Mouse (Mus musculus) midbrain, embryonic 14.5 days (tissue): ENCODE measurements around the gene Sdccag8. TPM values are rescaled to one million over a fixed set of nuclear protein-coding genes. Genes with fewer than 3 reads are reported as not detected.

Experiments
- ATAC-seq: fragments of 200-750 bp; cut with Nextera tagmentation; 2 replicates; pipeline ENCODE4 v1.8.0; 2017; ENCODE audit warnings: moderate number of reproducible peaks, moderate library complexity; ENCODE audit not compliant: low FRiP score, low TSS enrichment
- DNase-seq: peaks from one replicate; pipeline ENCODE4 v3.0.0-alpha.2; 2015
- H3K27ac ChIP-seq: fragments of 300-500 bp; sonication (generic); replicated peaks from 2 replicates; pipeline ENCODE4 v1.5.1; 2014; ENCODE audit warnings: mild to moderate bottlenecking, low read depth, low read length, moderate library complexity
- H3K27me3 ChIP-seq: fragments of 300-500 bp; sonication (generic); 2 replicates; pipeline ENCODE4 v1.6.1; 2014; ENCODE audit warnings: low read length, control low read depth, mixed read lengths; ENCODE audit not compliant: control insufficient read depth, insufficient read depth
- H3K36me3 ChIP-seq: fragments of 300-500 bp; sonication (generic); 2 replicates; pipeline ENCODE4 v1.6.1; 2014; ENCODE audit warnings: low read length, control low read depth; ENCODE audit not compliant: control insufficient read depth, insufficient read depth
- H3K4me1 ChIP-seq: fragments of 300-500 bp; sonication (generic); 2 replicates; pipeline ENCODE4 v1.6.1; 2014; ENCODE audit warnings: mild to moderate bottlenecking, antibody characterized with exemption, low read length, control low read depth; ENCODE audit not compliant: control insufficient read depth, insufficient read depth
- H3K4me2 ChIP-seq: fragments of 300-500 bp; sonication (generic); 2 replicates; pipeline ENCODE4 v1.6.1; 2014; ENCODE audit warnings: mild to moderate bottlenecking, low read length, moderate library complexity
- H3K4me3 ChIP-seq: fragments of 300-500 bp; sonication (generic); replicated peaks from 2 replicates; pipeline ENCODE4 v1.5.1; 2014; ENCODE audit warnings: low read depth, low read length
- H3K9ac ChIP-seq: fragments of 300-500 bp; sonication (generic); replicated peaks from 2 replicates; pipeline ENCODE4 v1.6.1; 2014; ENCODE audit warnings: mild to moderate bottlenecking, low read length, moderate library complexity
- H3K9me3 ChIP-seq: fragments of 300-500 bp; sonication (generic); 2 replicates; pipeline ENCODE4 v1.6.1; 2016; ENCODE audit warnings: low read length, control low read depth, mixed read lengths; ENCODE audit not compliant: control insufficient read depth
- WGBS: fragments of 180-500 bp; shearing (Covaris S2); extraction: QIAGEN DNeasy Blood & Tissue Kit; methylation state at CpG from one replicate; pipeline ENCODE4 v1.1.7; 2014; 5-methylcytosine and 5-hydroxymethylcytosine counted together
- polyA plus RNA-seq: library from polyadenylated mRNA; unstranded; fragments of >200 nt; fragmentation: Nextera tagmentation; extraction: Ambion mirVana; gene quantifications from 2 replicates; pipeline ENCODE4 v1.2.1, GENCODE M21; 2014

Sdccag8 gene
- polyA plus RNA-seq, 1 experiment from 2014 or later = 23.5 TPM

- no peak for ATAC-seq
- Histone ChIP-seq H3K36me3 (no peaks in the 10 kb centered on the region; the same call in 1 of the 2 replicates), H3K9ac (no peak overlapping the region), H3K4me2 (no peak overlapping the region), H3K9me3 (no peaks in the 10 kb centered on the region), H3K4me3 (no peak overlapping the region), H3K27me3 (no peaks in the 10 kb centered on the region), H3K27ac (no peak overlapping the region), H3K4me1 (no peaks in the 10 kb centered on the region)
- DNase-seq = no peak
Measured at GRCm38 (mm10) chr1:176874155-176874554, 59.7 kb downstream of the Sdccag8 start.

- Histone ChIP-seq H3K27ac (no peak overlapping the region), H3K4me1 (peaks cover 8% of the 10 kb centered on the region; the same call in 1 of the 2 replicates), H3K27me3 (no peaks in the 10 kb centered on the region), H3K4me2 (no peak overlapping the region), H3K4me3 (no peak overlapping the region), H3K9me3 (no peaks in the 10 kb centered on the region), H3K36me3 (no peaks in the 10 kb centered on the region), H3K9ac (no peak overlapping the region)
- peak; percentile 89 for DNase-seq
- ATAC-seq = 0 out of 2 replicates have a peak, but pooled peaks have one; percentile 20
- 32% methylated on average over 3 of the region's 3 CpGs for WGBS
Measured at GRCm38 (mm10) chr1:176877756-176878155, 63.3 kb downstream of the Sdccag8 start.

- peak; percentile 81 for DNase-seq
- peaks cover 8% of the 10 kb centered on the region; the same call in 1 of the 2 replicates for H3K4me1 ChIP-seq
- H3K4me2 ChIP-seq = no peak overlapping the region
- no peak overlapping the region for H3K4me3 ChIP-seq
- no peaks in the 10 kb centered on the region for H3K36me3 ChIP-seq
- ATAC-seq = 0 out of 2 replicates have a peak, but pooled peaks have one; percentile 31
- no peak overlapping the region for H3K9ac ChIP-seq
- 35% methylated on average over 2 of the region's 2 CpGs for WGBS
- no peaks in the 10 kb centered on the region for H3K27me3 ChIP-seq
- H3K27ac ChIP-seq = no peak overlapping the region
- H3K9me3 ChIP-seq = no peaks in the 10 kb centered on the region
Measured at GRCm38 (mm10) chr1:176879005-176879404, 64.5 kb downstream of the Sdccag8 start.

GRCm38 (mm10) chr1:176879614-176880013 is 65.2 kb downstream of the Sdccag8 start:
- no peak for DNase-seq
- WGBS = 15% methylated on average over 6 of the region's 6 CpGs

GRCm38 (mm10) chr1:176880101-176880500 is 65.6 kb downstream of the Sdccag8 start:
- Histone ChIP-seq H3K4me2 (no peak overlapping the region), H3K9ac (no peak overlapping the region), H3K36me3 (no peaks in the 10 kb centered on the region), H3K4me1 (peaks cover 8% of the 10 kb centered on the region; the same call in 1 of the 2 replicates), H3K4me3 (no peak overlapping the region), H3K9me3 (no peaks in the 10 kb centered on the region), H3K27ac (no peak overlapping the region), H3K27me3 (no peaks in the 10 kb centered on the region)
- 3% methylated on average over 5 of the region's 5 CpGs for WGBS
- DNase-seq (no peak), ATAC-seq (no peak)

More at GRCm38 (mm10) chr1:176879614-176880013, 65.2 kb downstream of the Sdccag8 start:
- no peaks in the 10 kb centered on the region for H3K27me3 ChIP-seq
- no peak overlapping the region for H3K9ac ChIP-seq
- no peaks in the 10 kb centered on the region for H3K36me3 ChIP-seq
- no peak overlapping the region for H3K4me2 ChIP-seq
- H3K4me3 ChIP-seq = no peak overlapping the region
- no peaks in the 10 kb centered on the region for H3K9me3 ChIP-seq
- peaks cover 8% of the 10 kb centered on the region; the same call in 1 of the 2 replicates for H3K4me1 ChIP-seq
- H3K27ac ChIP-seq = no peak overlapping the region
- ATAC-seq = no peak

- peaks cover 8% of the 10 kb centered on the region; the same call in 1 of the 2 replicates for H3K4me1 ChIP-seq
- no peak for ATAC-seq
- no peaks in the 10 kb centered on the region for H3K27me3 ChIP-seq
- H3K9me3 ChIP-seq = no peaks in the 10 kb centered on the region
- no peak overlapping the region for H3K27ac ChIP-seq
- no peak overlapping the region for H3K4me3 ChIP-seq
- no peaks in the 10 kb centered on the region for H3K36me3 ChIP-seq
- DNase-seq = no peak
- WGBS = 5% methylated on average over 6 of the region's 6 CpGs
- H3K4me2 ChIP-seq = no peak overlapping the region
- no peak overlapping the region for H3K9ac ChIP-seq
Measured at GRCm38 (mm10) chr1:176880943-176881342, 66.5 kb downstream of the Sdccag8 start.

GRCm38 (mm10) chr1:176885207-176885933 is 70.9 kb downstream of the Sdccag8 start:
- Histone ChIP-seq H3K36me3 (no peaks in the 10 kb centered on the region), H3K9ac (no peak overlapping the region), H3K9me3 (no peaks in the 10 kb centered on the region), H3K27me3 (no peaks in the 10 kb centered on the region), H3K4me1 (peaks cover 3% of the 10 kb centered on the region; the same call in 1 of the 2 replicates), H3K4me3 (no peak overlapping the region), H3K4me2 (no peak overlapping the region), H3K27ac (no peak overlapping the region)
- ATAC-seq (peak; percentile 58; the same call in 1 of the 2 replicates), DNase-seq (peak; percentile 69)
- 56% methylated on average over 17 of the region's 17 CpGs for WGBS

- H3K4me1 ChIP-seq = 0 out of 2 replicates have a peak, but pooled peaks cover under 1% of the 10 kb centered on the region
- no peak overlapping the region for H3K4me2 ChIP-seq
- no peak for DNase-seq
- no peaks in the 10 kb centered on the region for H3K36me3 ChIP-seq
- no peaks in the 10 kb centered on the region for H3K9me3 ChIP-seq
- H3K27ac ChIP-seq = no peak overlapping the region
- no peak for ATAC-seq
- H3K4me3 ChIP-seq = no peak overlapping the region
- H3K27me3 ChIP-seq = no peaks in the 10 kb centered on the region
- 81% methylated on average over 5 of the region's 5 CpGs for WGBS
- no peak overlapping the region for H3K9ac ChIP-seq
Measured at GRCm38 (mm10) chr1:176886002-176886401, 71.5 kb downstream of the Sdccag8 start.

GRCm38 (mm10) chr1:176903741-176904140 is 89.3 kb downstream of the Sdccag8 start:
- no peak overlapping the region for H3K9ac ChIP-seq
- no peak for DNase-seq
- 77% methylated on average over 6 of the region's 6 CpGs for WGBS

More at GRCm38 (mm10) chr1:176903741-176904140, 89.3 kb downstream of the Sdccag8 start:
- Histone ChIP-seq H3K4me1 (no peaks in the 10 kb centered on the region), H3K9me3 (0 out of 2 replicates have a peak, but pooled peaks cover 2% of the 10 kb centered on the region), H3K4me3 (no peak overlapping the region), H3K27me3 (no peaks in the 10 kb centered on the region), H3K36me3 (no peaks in the 10 kb centered on the region), H3K27ac (no peak overlapping the region), H3K4me2 (no peak overlapping the region)
- ATAC-seq = no peak
